Mouse (Mus musculus) mouse embryonic stem cell (cell line): ENCODE data around the gene Rere.
"Not testable (repeated sequence)": the region's sequence is repeated elsewhere in the genome, so short reads cannot be mapped to it uniquely, and the experiment has no call there.

Experiments used
- in situ Hi-C, 2 experiments: fragments of 300-500 bp; cut with MboI; formaldehyde crosslinking; loops; 1 replicate in 1 of 2; 3 replicates in 1 of 2; pipeline ENCODE4 v1.14.3; 2019 to 2020; ENCODE audit warnings: low sequenced_read_pairs in 2 of 2, low pct_unique_long_range_greater_than_20kb in 1 of 2, mixed read lengths in 1 of 2; ENCODE audit not compliant: unreplicated experiment in 1 of 2

The Rere gene

DNA sequence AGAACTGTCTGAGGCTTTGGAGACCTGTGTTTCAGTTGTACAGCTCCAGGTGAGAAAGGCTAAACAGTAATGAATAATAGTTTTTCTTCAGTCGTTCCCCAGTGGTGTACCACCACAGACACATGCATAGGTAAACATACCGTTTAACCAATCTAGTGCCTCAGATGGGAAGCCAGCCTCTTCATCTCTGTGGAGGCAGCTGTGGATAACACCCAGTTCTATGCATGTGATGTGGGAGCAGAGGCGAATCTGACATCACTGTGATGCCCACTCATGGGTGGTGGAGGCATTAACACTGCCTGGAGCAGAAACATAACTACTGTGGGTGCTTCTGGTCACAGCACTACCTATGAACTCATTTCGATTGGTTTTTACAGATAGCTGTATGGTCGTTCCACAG is 314.5 kb downstream of the Rere start:
- in situ Hi-C loops, result no loop called here

DNA sequence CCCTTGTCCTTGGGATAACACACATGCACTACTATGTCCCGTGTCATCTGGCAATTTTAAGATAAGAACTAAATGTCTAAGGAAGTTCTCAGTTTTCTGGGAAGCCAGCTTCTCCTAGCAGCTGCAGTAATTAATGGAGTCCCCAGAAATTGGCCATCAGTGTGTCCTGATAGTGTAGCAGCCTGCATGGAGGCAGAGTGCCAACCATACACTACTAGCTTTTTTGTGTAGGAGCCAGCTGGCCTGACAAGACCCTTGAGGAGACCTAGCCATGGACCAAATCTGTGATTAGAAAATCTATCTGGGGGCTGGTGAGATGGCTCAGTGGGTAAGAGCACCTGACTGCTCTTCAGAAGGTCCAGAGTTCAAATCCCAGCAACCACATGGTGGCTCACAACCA is 317.2 kb downstream of the Rere start:
- in situ Hi-C loops, result no loop called here

DNA sequence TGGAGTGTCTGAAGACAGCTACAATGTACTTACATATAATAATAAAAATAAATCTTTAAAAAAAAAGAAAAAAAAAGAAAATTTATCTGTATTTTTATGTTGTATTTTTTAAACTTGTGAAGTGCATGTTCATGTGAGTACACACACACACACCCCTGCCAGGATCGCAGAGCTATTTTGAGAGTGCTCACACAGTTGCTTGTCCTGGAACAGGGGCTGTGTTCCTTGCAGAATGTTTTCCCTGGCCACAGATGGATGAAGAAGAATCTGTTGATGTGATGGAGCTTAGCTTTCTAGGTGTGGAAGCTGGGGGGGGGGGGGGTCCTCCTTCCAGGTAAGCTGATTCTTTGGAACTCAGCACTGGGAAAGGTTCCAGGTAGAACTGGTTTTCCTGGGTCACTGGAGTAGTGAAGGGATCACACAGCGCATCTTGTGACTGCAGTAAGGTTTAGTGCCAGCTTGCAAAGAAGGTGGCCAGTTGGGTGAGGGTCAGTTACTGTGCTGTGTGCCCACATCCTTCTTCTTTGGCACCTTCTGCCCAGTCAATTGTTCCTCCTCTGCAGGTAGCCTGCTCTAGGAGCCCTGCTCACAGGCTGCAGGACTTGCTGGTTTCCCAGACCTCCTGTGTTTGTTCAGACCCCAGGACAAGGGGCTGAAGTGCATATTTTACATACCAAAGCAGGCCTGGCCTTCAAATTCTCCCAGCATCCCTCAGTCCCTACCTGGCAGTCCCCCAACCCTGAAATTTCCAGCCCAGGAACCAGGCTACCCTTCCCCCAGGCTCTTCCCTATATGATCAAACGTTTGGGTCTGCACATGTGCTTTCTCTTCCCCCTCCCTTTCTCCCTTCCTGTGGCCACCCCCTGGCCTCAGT is 317.9 kb downstream of the Rere start:
- in situ Hi-C loops, result no loop called here

- in situ Hi-C loops, result not testable (repeated sequence)
These were observed 319.1 kb downstream of the Rere start for GRCm38 (mm10) chr4:150600503-150600902.

DNA sequence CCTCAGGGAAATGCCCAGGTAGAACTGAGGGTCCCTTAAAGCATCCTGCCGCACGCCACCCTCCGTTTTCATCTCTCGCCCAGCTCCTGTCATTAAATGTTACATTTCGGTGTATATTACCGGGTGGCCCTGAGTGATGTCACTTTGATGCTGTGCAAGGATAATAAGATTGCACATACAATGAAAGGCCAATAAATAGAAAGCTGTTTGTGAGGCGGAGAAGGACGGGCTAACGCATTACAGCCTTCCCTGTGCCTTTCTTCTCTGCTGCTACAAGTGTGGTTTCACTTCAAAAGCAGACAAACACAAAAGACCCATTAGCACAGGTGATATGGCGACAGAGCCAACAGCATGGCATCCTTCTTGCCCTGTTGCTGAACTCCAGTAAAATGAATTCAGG is 320.0 kb downstream of the Rere start:
- in situ Hi-C loops, result no loop called here

GRCm38 (mm10) chr4:150603366-150604061 is 322.1 kb downstream of the Rere start:
- in situ Hi-C loops, result no loop called here

- in situ Hi-C loops, result no loop called here
These were observed 324.4 kb downstream of the Rere start for GRCm38 (mm10) chr4:150605804-150606203.

DNA sequence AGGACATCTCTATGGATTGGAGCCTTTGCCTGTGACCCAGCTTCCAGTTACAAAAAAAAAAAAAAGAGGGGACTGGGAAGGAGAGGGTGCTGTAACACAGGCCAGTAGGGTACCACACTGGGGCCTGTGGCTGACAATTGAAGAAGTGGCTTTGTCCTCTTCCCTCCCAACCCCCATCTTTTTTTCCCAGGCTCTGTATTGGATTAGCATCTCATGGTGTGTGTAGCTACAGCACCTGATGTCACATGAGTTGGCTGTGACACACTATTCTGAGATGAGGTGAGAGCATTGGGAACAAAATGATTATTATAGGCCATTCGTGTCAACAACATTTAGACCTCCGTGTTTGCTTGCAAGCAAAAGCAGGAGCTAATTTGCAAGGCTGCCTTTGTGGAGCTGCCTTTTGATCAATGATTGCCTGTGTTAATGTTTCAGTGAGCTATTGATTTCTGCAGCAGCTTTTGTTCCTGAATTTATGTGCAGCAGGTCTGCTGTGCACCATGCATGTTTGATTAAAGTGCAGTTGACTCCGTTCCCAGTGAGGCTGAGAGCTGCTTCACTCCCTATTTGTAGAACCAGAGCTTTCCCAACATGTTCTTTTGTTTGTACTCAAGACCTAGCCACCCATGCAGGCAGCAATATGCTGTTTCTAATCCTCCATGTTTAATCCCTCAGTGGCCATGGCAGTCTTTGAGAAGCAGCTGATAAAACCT is 325.2 kb downstream of the Rere start:
- in situ Hi-C loops, result no loop called here

GRCm38 (mm10) chr4:150608670-150609069 is 327.2 kb downstream of the Rere start:
- in situ Hi-C loops, result no loop called here

DNA sequence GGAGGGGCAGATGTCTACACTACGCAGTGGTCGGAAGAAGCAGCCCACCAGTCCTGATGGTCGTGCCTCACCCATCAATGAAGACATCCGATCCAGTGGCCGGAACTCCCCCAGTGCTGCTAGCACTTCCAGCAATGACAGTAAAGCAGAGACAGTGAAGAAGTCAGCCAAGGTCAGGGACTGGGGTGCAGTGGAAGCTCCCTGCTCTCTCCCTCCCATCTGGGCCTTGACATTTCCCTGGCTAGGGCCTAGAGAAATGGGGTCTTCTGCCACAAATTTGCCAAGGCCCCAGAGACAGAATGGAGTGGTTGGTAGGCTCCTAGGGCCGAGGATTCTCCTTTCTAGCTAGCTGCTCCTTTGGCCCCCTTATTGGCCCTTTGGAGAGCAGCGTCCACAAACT is 332.3 kb downstream of the Rere start:
- in situ Hi-C loops, result no loop called here

GRCm38 (mm10) chr4:150615251-150616028 is 334.0 kb downstream of the Rere start:
- in situ Hi-C loops, result no loop called here

DNA sequence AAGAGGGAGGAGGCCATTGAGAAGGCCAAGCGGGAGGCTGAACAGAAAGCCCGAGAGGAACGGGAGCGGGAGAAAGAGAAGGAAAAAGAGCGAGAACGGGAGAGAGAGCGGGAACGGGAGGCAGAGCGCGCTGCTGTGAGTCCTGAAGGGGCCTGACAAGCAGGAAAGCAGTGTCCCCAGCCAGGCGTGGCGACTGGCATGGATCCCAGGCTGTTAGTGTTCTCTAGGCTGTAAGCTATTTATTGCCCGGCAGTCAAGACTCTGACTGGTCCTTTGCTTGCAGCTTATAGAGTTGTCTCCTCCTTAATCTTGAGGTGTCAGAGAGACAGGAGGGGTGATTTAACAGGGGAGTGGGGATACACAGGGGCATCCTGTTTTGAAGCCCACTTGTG is 334.6 kb downstream of the Rere start:
- in situ Hi-C loops, result no loop called here

DNA sequence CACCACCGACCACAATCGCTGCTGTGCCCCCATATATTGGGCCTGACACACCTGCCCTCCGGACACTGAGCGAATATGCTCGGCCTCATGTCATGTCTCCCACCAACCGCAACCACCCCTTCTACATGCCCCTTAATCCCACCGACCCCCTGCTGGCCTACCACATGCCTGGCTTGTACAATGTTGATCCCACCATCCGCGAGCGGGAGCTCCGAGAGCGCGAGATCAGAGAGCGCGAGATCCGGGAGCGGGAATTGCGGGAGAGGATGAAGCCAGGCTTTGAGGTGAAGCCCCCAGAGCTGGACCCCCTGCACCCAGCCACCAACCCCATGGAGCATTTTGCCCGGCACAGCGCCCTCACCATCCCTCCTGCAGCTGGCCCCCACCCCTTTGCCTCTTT is 335.4 kb downstream of the Rere start:
- in situ Hi-C loops, result no loop called here

GRCm38 (mm10) chr4:150619011-150619410 is 337.6 kb downstream of the Rere start:
- in situ Hi-C loops, result no loop called here

DNA sequence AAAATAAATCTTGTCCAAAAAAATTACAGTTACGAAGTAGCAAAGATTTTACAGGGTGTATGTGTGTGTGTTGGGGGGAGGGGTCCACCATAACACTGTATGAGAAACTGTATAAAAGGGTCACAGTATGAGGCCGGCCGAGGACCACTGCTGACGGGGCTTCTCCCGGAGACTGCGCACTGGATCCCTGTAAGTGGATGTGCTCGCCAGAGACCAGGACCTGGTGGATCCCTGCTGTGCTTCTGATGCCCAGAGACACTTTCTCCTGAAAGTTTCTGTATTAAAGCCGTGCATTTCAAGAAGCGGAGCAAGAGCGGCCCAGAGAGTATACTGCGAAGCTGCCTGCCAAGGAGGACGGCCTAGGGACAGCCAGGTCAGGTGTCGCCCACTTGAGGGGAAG is 341.2 kb downstream of the Rere start:
- in situ Hi-C loops, result no loop called here

GRCm38 (mm10) chr4:150624214-150624823 is 342.9 kb downstream of the Rere start:
- in situ Hi-C loops, result no loop called here

GRCm38 (mm10) chr4:150624933-150625332 is 343.5 kb downstream of the Rere start:
- in situ Hi-C loops, result no loop called here

GRCm38 (mm10) chr4:150625425-150625824 is 344.0 kb downstream of the Rere start:
- in situ Hi-C loops, result no loop called here
